Mouse (Mus musculus): ENCODE measurements at regions not wholly inside any gene's neighbourhood (a gene's known extent, or its start where the extent isn't known, plus 50 kb on each side); places are given as distances from the start of the nearest gene placed in this dataset.

DNA sequence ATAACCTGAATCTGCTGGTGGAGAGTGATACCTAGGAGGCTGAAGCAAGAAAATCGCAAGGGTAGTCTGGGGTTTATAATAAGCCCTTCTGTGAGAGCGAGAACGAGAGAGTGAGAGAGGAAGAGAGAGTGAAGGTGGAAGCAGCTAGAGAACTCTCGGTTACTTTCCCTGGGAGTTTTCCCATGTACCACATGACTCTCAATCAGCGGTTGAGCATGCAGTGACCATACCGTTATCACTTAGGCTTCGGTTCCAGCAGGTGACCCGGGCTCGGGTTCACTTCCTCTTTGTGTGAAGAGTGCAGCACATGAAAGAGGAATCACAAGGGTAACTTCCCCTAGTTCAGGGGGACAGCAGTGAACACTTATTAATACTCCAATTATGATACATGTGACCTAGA is 61.2 kb upstream of the Zc3h12c start:
- no peak for DNase-seq

DNA sequence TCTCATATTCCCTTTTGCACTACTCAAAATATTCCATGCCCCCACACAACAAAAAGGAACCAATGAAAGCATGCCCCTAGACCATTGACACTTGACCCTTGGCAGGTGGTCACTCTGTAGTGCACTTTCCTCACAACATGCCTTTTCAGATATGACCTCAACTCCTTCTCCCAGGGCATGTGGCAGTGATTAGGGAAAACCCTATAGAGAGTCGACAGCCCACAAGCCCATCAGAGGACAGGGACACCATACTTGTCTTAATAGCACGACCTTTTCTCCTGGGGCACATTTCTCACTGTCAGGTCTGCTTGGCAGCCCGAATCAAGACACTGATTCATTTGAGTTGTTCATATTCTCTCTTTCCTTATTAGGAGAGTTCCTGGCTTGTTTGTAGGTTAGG is 57.3 kb upstream of the Zc3h12c start:
- no peak for DNase-seq

DNA sequence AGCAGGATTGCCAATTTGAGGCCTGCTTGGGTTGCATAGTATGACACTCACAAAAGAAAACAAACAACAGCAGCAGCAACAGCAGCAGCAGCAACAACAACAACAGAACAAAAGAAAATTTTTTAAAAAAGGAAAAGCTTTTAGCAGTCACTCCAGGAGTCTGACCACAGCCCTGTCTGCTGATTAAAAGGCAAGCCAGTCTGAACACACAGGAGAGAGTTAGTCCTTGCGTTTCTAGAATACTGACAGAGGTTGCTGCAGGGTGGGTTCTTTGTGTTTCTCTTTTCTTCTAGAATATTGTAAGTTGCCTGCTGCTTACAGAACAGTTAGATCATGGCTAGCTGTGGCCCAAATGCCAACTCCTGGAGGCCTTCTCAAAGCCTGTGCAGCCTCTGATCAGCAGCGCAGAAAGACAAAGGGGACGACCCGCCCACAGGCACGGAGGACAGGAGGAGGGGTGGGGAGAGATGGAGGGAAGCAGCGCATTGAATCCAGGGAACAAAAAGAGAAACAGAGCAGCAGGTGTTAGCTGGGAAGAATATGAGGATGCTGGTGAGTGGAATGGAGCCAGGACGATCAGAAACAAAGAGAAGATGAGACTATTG is 55.2 kb upstream of the Zc3h12c start:
- no peak for DNase-seq
